Mouse (Mus musculus) small intestine, adult 2 months (tissue): ENCODE measurements around the gene Wdr4. TPM values are rescaled to one million over a fixed set of nuclear protein-coding genes. Genes with fewer than 3 reads are reported as not detected.
A peak's percentile ranks its signal among the peaks of the same experiment; 100 is the strongest.

Source experiments
- H3K27ac ChIP-seq: fragments of 200-500 bp; 2 replicates; pipeline ENCODE4 v1.5.1; 2012; ENCODE audit warnings: low read depth, low read length, control low read depth, inconsistent platforms; ENCODE audit not compliant: insufficient read depth
- H3K27me3 ChIP-seq: fragments of 200-500 bp; 2 replicates; pipeline ENCODE4 v1.6.1; 2012; ENCODE audit warnings: mild to moderate bottlenecking, moderate library complexity, low read length, inconsistent platforms; ENCODE audit not compliant: control insufficient read depth, insufficient read depth
- H3K36me3 ChIP-seq: fragments of 200-500 bp; 2 replicates; pipeline ENCODE4 v1.6.1; 2012; ENCODE audit warnings: mild to moderate bottlenecking, low read length, control low read depth, inconsistent platforms; ENCODE audit not compliant: control insufficient read depth, insufficient read depth
- H3K4me1 ChIP-seq: fragments of 200-500 bp; 2 replicates; pipeline ENCODE4 v1.6.1; 2012; ENCODE audit warnings: low read length, inconsistent platforms, mixed read lengths; ENCODE audit not compliant: control insufficient read depth, insufficient read depth, insufficient read length
- H3K4me3 ChIP-seq: fragments of 200-500 bp; 2 replicates; pipeline ENCODE4 v1.5.1; 2012; ENCODE audit warnings: low read depth, mild to moderate bottlenecking, control low read depth, inconsistent platforms, low read length, moderate library complexity
- CTCF ChIP-seq: fragments of 200-500 bp; IDR thresholded peaks from 2 replicates; pipeline ENCODE4 v1.5.1; 2012; ENCODE audit warnings: low read depth, mild to moderate bottlenecking, control low read depth, inconsistent platforms, low read length, moderate library complexity, mixed read lengths; ENCODE audit not compliant: insufficient replicate concordance, insufficient read length; ENCODE audit errors: extremely low read depth
- POLR2A ChIP-seq: fragments of 200-500 bp; IDR thresholded peaks from 2 replicates; pipeline ENCODE4 v1.6.1; 2012; ENCODE audit warnings: low read depth, mild to moderate bottlenecking, control low read depth, inconsistent platforms, low read length, moderate library complexity
- WGBS: fragments of 180-500 bp; shearing (Covaris S2); methylation state at CpG from one replicate; pipeline ENCODE4 v1.1.7; 2018; 5-methylcytosine and 5-hydroxymethylcytosine counted together
- polyA plus RNA-seq: library from polyadenylated mRNA; depleted of rRNA; stranded (reverse); fragments of >200 nt; gene quantifications from 2 replicates; pipeline ENCODE4 v1.2.3, GENCODE M21; 2012; rRNA removed

The Wdr4 gene
- polyA plus RNA-seq, 1 experiment, result 25.4 TPM

- peaks cover 57% of the 10 kb centered on the region for H3K36me3 ChIP-seq
- TF ChIP-seq POLR2A (no peak), CTCF (no peak)
- no peak overlapping the region for H3K4me3 ChIP-seq
- H3K4me1 ChIP-seq, result peaks cover 12% of the 10 kb centered on the region
- 81% methylated on average over 2 of the region's 2 CpGs for WGBS
- H3K27me3 ChIP-seq, result no peaks in the 10 kb centered on the region
- no peak overlapping the region; the same call in 1 of the 2 replicates for H3K27ac ChIP-seq
Measured at GRCm38 (mm10) chr17:31452816-31453215, 67.0 kb downstream of the Wdr4 start.

DNA sequence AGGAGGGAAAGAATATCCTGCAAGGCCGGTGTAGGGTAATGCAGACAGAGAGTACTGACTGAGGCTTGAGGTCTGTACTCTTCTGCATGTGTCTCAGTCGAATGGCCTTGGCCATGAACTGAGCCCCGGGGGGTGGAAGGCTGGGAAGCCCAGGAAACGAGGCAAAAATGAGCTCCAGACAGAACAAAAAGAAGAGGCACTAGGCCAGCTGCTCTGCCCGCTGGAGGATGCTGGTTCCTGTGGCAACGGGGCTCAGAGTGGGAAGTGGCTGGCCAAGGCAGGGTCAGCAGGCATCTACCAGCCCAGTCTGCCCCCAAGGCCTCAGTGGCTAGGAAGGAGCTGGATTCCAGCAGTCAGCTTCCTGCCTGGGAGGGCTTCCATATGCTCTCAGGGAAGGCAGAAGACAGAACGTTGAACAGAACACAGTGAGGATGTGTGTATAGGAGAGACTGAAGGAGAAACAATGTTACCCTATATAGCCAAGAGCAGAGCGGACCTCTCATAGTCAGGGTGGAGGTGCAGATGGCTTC lies 68.5 kb downstream of the Wdr4 start:
- Histone ChIP-seq H3K4me3 (no peak overlapping the region), H3K36me3 (peaks cover 57% of the 10 kb centered on the region), H3K27me3 (no peaks in the 10 kb centered on the region), H3K4me1 (0 out of 2 replicates have a peak, but pooled peaks cover 2% of the 10 kb centered on the region), H3K27ac (0 out of 2 replicates have a peak overlapping the region, but pooled peaks have one; percentile 12)
- 78% methylated on average over 8 of the region's 8 CpGs for WGBS
- TF ChIP-seq CTCF (no peak), POLR2A (no peak)

GRCm38 (mm10) chr17:31450206-31450605 lies 69.6 kb downstream of the Wdr4 start:
- Histone ChIP-seq H3K36me3 (peaks cover 52% of the 10 kb centered on the region), H3K27ac (no peak overlapping the region), H3K4me3 (no peak overlapping the region), H3K27me3 (no peaks in the 10 kb centered on the region), H3K4me1 (peaks cover 4% of the 10 kb centered on the region; the same call in 1 of the 2 replicates)
- WGBS, result 76% methylated on average over 3 of the region's 3 CpGs
- TF ChIP-seq CTCF, result no peak
- TF ChIP-seq POLR2A, result no peak

GRCm38 (mm10) chr17:31448519-31448918 lies 71.3 kb downstream of the Wdr4 start:
- no peak for TF ChIP-seq POLR2A
- no peak for TF ChIP-seq CTCF
- Histone ChIP-seq H3K4me1 (peaks cover 13% of the 10 kb centered on the region; the same call in 1 of the 2 replicates), H3K36me3 (peaks cover 48% of the 10 kb centered on the region), H3K4me3 (no peak overlapping the region), H3K27ac (no peak overlapping the region), H3K27me3 (no peaks in the 10 kb centered on the region)
- WGBS, result 87% methylated on average over 1 of the region's 1 CpGs

GRCm38 (mm10) chr17:31447766-31448165 lies 72.0 kb downstream of the Wdr4 start:
- Histone ChIP-seq H3K4me3 (no peak overlapping the region), H3K4me1 (peaks cover 15% of the 10 kb centered on the region; the same call in 1 of the 2 replicates), H3K36me3 (peaks cover 51% of the 10 kb centered on the region), H3K27ac (no peak overlapping the region), H3K27me3 (no peaks in the 10 kb centered on the region)
- no peak for TF ChIP-seq CTCF
- no peak for TF ChIP-seq POLR2A
- 72% methylated on average over 5 of the region's 5 CpGs for WGBS

DNA sequence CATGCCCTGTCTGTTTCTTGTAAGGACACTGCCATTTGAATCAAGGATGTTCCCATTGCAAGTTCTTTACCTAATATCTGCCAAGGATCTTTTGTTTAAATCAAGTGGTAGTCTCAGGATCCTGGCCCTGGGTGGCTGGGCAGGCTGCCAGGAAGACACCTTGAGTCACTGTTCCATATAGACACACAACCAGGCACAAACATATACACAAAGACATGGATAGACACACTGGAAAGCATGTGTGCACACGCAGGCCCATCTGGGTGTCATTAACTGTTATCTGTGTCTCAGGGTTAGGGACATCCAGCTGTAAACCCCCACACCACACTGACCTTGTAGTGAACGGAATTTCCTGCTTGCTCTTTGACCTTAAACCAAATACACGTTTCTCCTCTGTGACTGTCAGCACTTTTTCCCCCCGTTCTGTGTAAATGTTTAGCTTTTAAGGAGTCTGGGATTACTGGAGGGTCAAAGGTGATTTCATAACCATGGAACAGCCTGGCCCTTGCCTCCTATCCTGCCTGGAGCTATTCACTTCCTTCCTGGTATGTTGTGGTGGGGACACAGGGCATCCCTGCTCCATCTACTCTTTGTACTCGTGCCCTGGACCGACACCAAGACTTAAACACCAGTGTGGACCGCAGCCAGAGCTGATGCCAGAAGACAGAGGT lies 74.6 kb downstream of the Wdr4 start:
- Histone ChIP-seq H3K4me3 (no peak overlapping the region), H3K27me3 (no peaks in the 10 kb centered on the region), H3K4me1 (peaks cover 16% of the 10 kb centered on the region; the same call in 1 of the 2 replicates), H3K36me3 (peaks cover 40% of the 10 kb centered on the region), H3K27ac (peak overlapping the region; percentile 69)
- TF ChIP-seq CTCF, result no peak
- no peak for TF ChIP-seq POLR2A
- WGBS, result 12% methylated on average over 7 of the region's 7 CpGs

Other genes with a start within 250 kb of the Wdr4 start
- 0.46 TPM in 1 of 2 replicates, not detected in the other for gene Rsph1, start 242.6 kb downstream of the Wdr4 start, polyA plus RNA-seq
- 68.2 and 145 TPM in 2 replicates for gene Slc37a1, start 233.2 kb downstream of the Wdr4 start, polyA plus RNA-seq
- gene Pde9a, start 133.8 kb downstream of the Wdr4 start, polyA plus RNA-seq, result 112 and 394 TPM in 2 replicates
- gene Ndufv3, start 135 bp upstream of the Wdr4 start, polyA plus RNA-seq, result 156 and 168 TPM in 2 replicates
- 8.1 and 15.2 TPM in 2 replicates for gene Pknox1, start 44.8 kb upstream of the Wdr4 start, polyA plus RNA-seq
- gene Cbs, start 117.3 kb upstream of the Wdr4 start, polyA plus RNA-seq, result 1.2 and 29.0 TPM in 2 replicates
- gene U2af1, start 138.9 kb upstream of the Wdr4 start, polyA plus RNA-seq, result 10.1 and 19.1 TPM in 2 replicates
- gene Cryaa, start 157.8 kb upstream of the Wdr4 start, polyA plus RNA-seq, result not detected in 2 replicates